Mouse (Mus musculus) CH12.LX (cell line): ENCODE measurements at regions not wholly inside any gene's neighbourhood (a gene's known extent, or its start where the extent isn't known, plus 50 kb on each side); places are given as distances from the start of the nearest gene placed in this dataset.
A peak's percentile ranks its signal among the peaks of the same experiment; 100 is the strongest.

Source experiments
- DNase-seq: peaks from one replicate; pipeline ENCODE4 v3.0.0-alpha.2; 2013; ENCODE audit errors: extremely low read depth
- H3K27ac ChIP-seq: 2 replicates; pipeline ENCODE4 v1.5.1; 2012; ENCODE audit warnings: low read depth, mild to moderate bottlenecking, control low read depth, moderate library complexity; ENCODE audit not compliant: insufficient read depth
- H3K27me3 ChIP-seq: replicated peaks from 2 replicates; pipeline ENCODE3; 2012; ENCODE audit warnings: inconsistent platforms
- H3K36me3 ChIP-seq, 2 experiments: replicated peaks in 1 of 2; 2 replicates each; pipeline versions ENCODE3 to v1.6.1; 2012; ENCODE audit warnings: inconsistent platforms in 1 of 2, low read length in 1 of 2, mild to moderate bottlenecking in 1 of 2, mixed read lengths in 1 of 2, moderate library complexity in 1 of 2; ENCODE audit not compliant: control insufficient read depth in 1 of 2, insufficient read depth in 1 of 2
- H3K4me1 ChIP-seq, 2 experiments: 2 replicates each; pipeline ENCODE4 v1.6.1; 2012; ENCODE audit warnings: inconsistent platforms in 1 of 2, moderate library complexity in 1 of 2; ENCODE audit not compliant: insufficient read depth in 2 of 2, control insufficient read depth in 1 of 2
- H3K4me2 ChIP-seq: 2 replicates; pipeline ENCODE4 v1.6.1; 2012; ENCODE audit warnings: low read depth, mild to moderate bottlenecking, control low read depth; ENCODE audit not compliant: poor library complexity, insufficient read depth, severe bottlenecking
- H3K4me3 ChIP-seq, 3 experiments: fragments of 150-350 bp in 1 of 3; sonication (generic) in 1 of 3; replicated peaks in 1 of 3; 2 replicates each; pipeline versions ENCODE3 to v1.5.1; 2011 to 2012; ENCODE audit warnings: low read depth in 2 of 3, low read length in 2 of 3, mild to moderate bottlenecking in 2 of 3, moderate library complexity in 2 of 3, control low read depth in 1 of 3, improper control_type of control experiment in 1 of 3, inconsistent platforms in 1 of 3, mixed read lengths in 1 of 3; ENCODE audit not compliant: poor library complexity in 1 of 3
- H3K79me2 ChIP-seq: replicated peaks from 2 replicates; pipeline ENCODE4 v1.6.1; 2012; ENCODE audit warnings: mild to moderate bottlenecking, moderate library complexity; ENCODE audit not compliant: control insufficient read depth, poor library complexity, insufficient read depth, severe bottlenecking; ENCODE audit errors: extremely low read depth
- H3K9ac ChIP-seq: 2 replicates; pipeline ENCODE4 v1.6.1; 2012; ENCODE audit warnings: low read depth, mild to moderate bottlenecking, control low read depth, moderate library complexity; ENCODE audit not compliant: insufficient read depth
- H3K9me3 ChIP-seq: replicated peaks from 2 replicates; pipeline ENCODE3; 2012; ENCODE audit warnings: low read length, inconsistent platforms, mixed read lengths
- BHLHE40 ChIP-seq: IDR thresholded peaks from 2 replicates; pipeline ENCODE4 v1.6.1; 2011; ENCODE audit warnings: mild to moderate bottlenecking, low read depth, low read length, improper control_type of control experiment
- CTCF ChIP-seq, 2 experiments: IDR thresholded peaks in 1 of 2; conservative IDR thresholded peaks in 1 of 2; 2 replicates each; pipeline ENCODE4 v1.5.1; 2011 to 2012; ENCODE audit warnings: low read depth in 2 of 2, low read length in 2 of 2, improper control_type of control experiment in 1 of 2, inconsistent platforms in 1 of 2, mild to moderate bottlenecking in 1 of 2, moderate library complexity in 1 of 2
- E2F4 ChIP-seq: IDR thresholded peaks from 2 replicates; pipeline ENCODE4 v1.6.1; 2011; ENCODE audit warnings: low read depth, low read length, improper control_type of control experiment; ENCODE audit not compliant: insufficient replicate concordance
- ETS1 ChIP-seq: conservative IDR thresholded peaks from 2 replicates; pipeline ENCODE4 v1.6.1; 2012; ENCODE audit warnings: low read depth, mild to moderate bottlenecking, inconsistent platforms, low read length, improper control_type of control experiment, moderate library complexity
- GABPA ChIP-seq: IDR thresholded peaks from 2 replicates; pipeline ENCODE4 v1.6.1; 2012; ENCODE audit warnings: low read depth, low read length, improper control_type of control experiment, inconsistent platforms; ENCODE audit not compliant: insufficient replicate concordance
- HCFC1 ChIP-seq: IDR thresholded peaks from 2 replicates; pipeline ENCODE4 v1.6.1; 2012; ENCODE audit warnings: low read depth, mild to moderate bottlenecking, inconsistent platforms, low read length, improper control_type of control experiment
- JUN ChIP-seq: IDR thresholded peaks from 2 replicates; pipeline ENCODE4 v1.6.1; 2011; ENCODE audit warnings: low read depth, mild to moderate bottlenecking, low read length, improper control_type of control experiment, moderate library complexity; ENCODE audit not compliant: insufficient read depth
- JUND ChIP-seq: conservative IDR thresholded peaks from 2 replicates; pipeline ENCODE4 v1.6.1; 2011; ENCODE audit warnings: low read depth, low read length, improper control_type of control experiment
- MAFK ChIP-seq: IDR thresholded peaks from 2 replicates; pipeline ENCODE4 v1.6.1; 2011; ENCODE audit warnings: low read length, improper control_type of control experiment; ENCODE audit not compliant: insufficient replicate concordance
- MAX ChIP-seq: IDR thresholded peaks from 2 replicates; pipeline ENCODE4 v1.6.1; 2011; ENCODE audit warnings: low read length, improper control_type of control experiment
- MEF2A ChIP-seq: IDR thresholded peaks from 2 replicates; pipeline ENCODE4 v1.6.1; 2014; ENCODE audit warnings: low read depth, mild to moderate bottlenecking, inconsistent platforms, low read length, improper control_type of control experiment, borderline replicate concordance
- MXI1 ChIP-seq: IDR thresholded peaks from 2 replicates; pipeline ENCODE4 v1.6.1; 2011; ENCODE audit warnings: mild to moderate bottlenecking, low read depth, low read length, improper control_type of control experiment
- MYC ChIP-seq: IDR thresholded peaks from 2 replicates; pipeline ENCODE4 v1.6.1; 2011; ENCODE audit warnings: low read depth, mild to moderate bottlenecking, improper control_type of control experiment, low read length
- NELFE ChIP-seq: IDR thresholded peaks from 2 replicates; pipeline ENCODE4 v1.6.1; 2011; ENCODE audit warnings: low read depth, low read length, improper control_type of control experiment
- NRF1 ChIP-seq: IDR thresholded peaks from 2 replicates; pipeline ENCODE4 v1.6.1; 2014; ENCODE audit warnings: low read depth, mild to moderate bottlenecking, inconsistent platforms, low read length, improper control_type of control experiment, moderate library complexity
- PAX5 ChIP-seq: IDR thresholded peaks from 2 replicates; pipeline ENCODE4 v1.6.1; 2012; ENCODE audit warnings: low read length, inconsistent platforms, mixed read lengths
- POLR2A ChIP-seq: IDR thresholded peaks from 2 replicates; pipeline ENCODE4 v1.6.1; 2011; ENCODE audit warnings: low read depth, mild to moderate bottlenecking, improper control_type of control experiment, low read length
- POLR2AphosphoS2 ChIP-seq: IDR thresholded peaks from 2 replicates; pipeline ENCODE4 v1.6.1; 2011; ENCODE audit warnings: low read depth, low read length, improper control_type of control experiment
- RCOR1 ChIP-seq: conservative IDR thresholded peaks from 2 replicates; pipeline ENCODE4 v1.6.1; 2012; ENCODE audit warnings: low read depth, mild to moderate bottlenecking, inconsistent platforms, low read length, improper control_type of control experiment
- SIN3A ChIP-seq: IDR thresholded peaks from 2 replicates; pipeline ENCODE4 v1.6.1; 2012; ENCODE audit warnings: low read length, improper control_type of control experiment, inconsistent platforms
- SMC3 ChIP-seq: IDR thresholded peaks from 2 replicates; pipeline ENCODE4 v1.6.1; 2011; ENCODE audit warnings: low read depth, low read length, improper control_type of control experiment
- TBP ChIP-seq: conservative IDR thresholded peaks from 2 replicates; pipeline ENCODE4 v1.6.1; 2011; ENCODE audit warnings: low read depth, low read length, improper control_type of control experiment
- TCF12 ChIP-seq: IDR thresholded peaks from 2 replicates; pipeline ENCODE4 v1.6.1; 2014; ENCODE audit warnings: low read depth, mild to moderate bottlenecking, inconsistent platforms, low read length, improper control_type of control experiment
- UBTF ChIP-seq: IDR thresholded peaks from 2 replicates; pipeline ENCODE4 v1.6.1; 2012; ENCODE audit warnings: low read depth, mild to moderate bottlenecking, inconsistent platforms, low read length, improper control_type of control experiment, moderate library complexity
- USF1 ChIP-seq: IDR thresholded peaks from 2 replicates; pipeline ENCODE4 v1.6.1; 2014; ENCODE audit warnings: low read depth, mild to moderate bottlenecking, inconsistent platforms, low read length, improper control_type of control experiment
- USF2 ChIP-seq: conservative IDR thresholded peaks from 2 replicates; pipeline ENCODE4 v1.6.1; 2011; ENCODE audit warnings: low read depth, low read length, improper control_type of control experiment
- ZC3H11A ChIP-seq: IDR thresholded peaks from 2 replicates; pipeline ENCODE4 v1.6.1; 2012; ENCODE audit warnings: low read depth, mild to moderate bottlenecking, inconsistent platforms, low read length, improper control_type of control experiment
- ZKSCAN1 ChIP-seq: IDR thresholded peaks from 2 replicates; pipeline ENCODE4 v1.6.1; 2012; ENCODE audit warnings: low read depth, inconsistent platforms, low read length, improper control_type of control experiment, borderline replicate concordance
- dilution Hi-C: fragments of 300-500 bp; cut with MboI; formaldehyde crosslinking; loops from 2 replicates; pipeline ENCODE4 v1.14.3; 2020; ENCODE audit warnings: low sequenced_read_pairs; ENCODE audit not compliant: extremely low pct_unique_long_range_greater_than_20kb, extremely low pct_ligation_motif_present
- in situ Hi-C: fragments of 300-500 bp; cut with MboI; formaldehyde crosslinking; loops from 3 replicates; pipeline ENCODE4 v1.14.3; 2019; ENCODE audit warnings: low sequenced_read_pairs, low pct_ligation_motif_present, low pct_unique_long_range_greater_than_20kb, mixed read lengths

DNA sequence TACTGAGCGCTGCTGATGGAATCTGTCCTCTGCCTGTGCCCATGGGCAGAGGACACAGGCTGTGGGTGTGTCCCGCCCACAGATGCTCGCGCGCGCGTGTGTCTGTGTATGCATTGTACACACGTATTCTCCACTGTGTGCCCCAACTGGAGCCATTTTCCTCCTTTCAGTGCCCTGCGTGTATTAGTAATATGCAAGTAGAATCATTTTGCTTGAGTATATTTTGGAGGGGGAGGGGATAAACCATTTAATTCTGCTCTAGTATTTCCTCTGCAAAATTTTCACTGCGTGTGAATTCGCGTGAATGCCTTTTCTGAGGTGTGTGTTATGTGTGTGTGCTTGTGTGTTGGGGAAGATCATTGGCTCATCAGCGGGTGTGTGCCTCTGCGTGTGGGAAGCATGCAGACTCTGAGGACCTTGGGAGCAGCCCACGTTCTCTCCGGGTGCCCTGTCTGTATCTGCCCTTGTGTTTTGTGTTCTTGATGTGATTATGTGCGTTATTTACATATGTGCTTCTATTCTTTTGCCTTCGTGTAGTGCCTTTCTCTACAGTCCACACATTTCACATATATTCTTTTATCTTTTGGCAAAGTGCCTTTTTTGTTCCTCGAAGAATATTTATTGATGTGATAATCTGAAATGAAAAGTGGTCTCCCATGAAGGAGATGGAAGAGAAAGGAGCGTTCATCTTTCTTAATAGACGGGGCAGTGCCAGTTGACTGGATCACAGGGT is 125.3 kb downstream of the Tmem161b start:
- in situ Hi-C loops: loop anchor here (10.0 kb wide), 1 partner anchor 613 kb away; no protein-coding TSS in a partner anchor
- H3K27me3 ChIP-seq: no peaks in the 10 kb centered on the region
- TF ChIP-seq TBP (0 out of 2 replicates have a peak, but pooled peaks have one; percentile 25), NRF1 (peak; percentile 21; the same call in 1 of the 2 replicates), USF1 (no peak)

DNA sequence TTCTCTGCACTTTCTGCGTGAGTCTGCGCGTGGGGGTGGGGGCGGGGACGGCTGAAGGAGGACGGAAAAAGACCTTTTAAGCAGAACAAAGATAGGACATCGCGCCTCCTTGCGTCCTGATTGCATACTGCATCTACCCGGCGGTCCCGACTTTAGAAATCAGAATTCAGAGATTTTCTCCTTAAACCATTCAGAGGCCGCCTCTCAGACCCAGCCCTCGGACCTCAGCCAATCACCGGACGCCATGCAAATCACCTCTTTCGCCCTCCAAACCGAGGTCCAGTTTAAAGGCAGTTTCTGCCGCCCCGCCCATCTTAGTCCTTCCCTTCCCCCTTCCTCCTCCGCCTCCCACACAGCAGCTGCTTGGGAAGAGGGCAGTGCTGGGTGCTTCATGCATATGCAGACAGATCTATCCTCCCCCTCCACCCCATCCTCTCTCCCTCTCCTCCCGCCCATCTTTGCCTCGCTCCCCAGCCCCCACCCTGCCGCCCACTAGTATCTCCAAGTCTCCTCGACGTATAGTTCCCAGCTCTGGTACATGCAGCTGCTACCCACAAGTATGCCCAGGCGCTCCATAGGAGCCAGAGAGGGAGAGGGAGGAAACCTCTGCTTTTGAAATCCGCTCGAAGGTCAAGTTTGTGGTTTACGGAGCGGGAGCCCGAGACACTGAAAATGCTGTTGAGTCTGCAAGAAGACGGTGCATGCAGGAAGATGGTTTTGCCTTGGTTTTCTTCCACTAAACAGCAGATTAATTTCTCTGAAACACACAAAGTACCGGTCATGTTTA is 126.0 kb downstream of the Tmem161b start:
- dilution Hi-C loops: no loop called here
- Histone ChIP-seq H3K9ac (peak overlapping the region; percentile 84), H3K27ac (peak overlapping the region; percentile 87), H3K4me2 (peak overlapping the region; percentile 83), H3K4me3 (peak overlapping the region; percentile 47 to 88 (median 64)), H3K79me2 (no peaks in the 10 kb centered on the region), H3K4me1 (peaks cover 4 to 22% of the 10 kb centered on the region in 2 experiments), H3K36me3 (no peaks in the 10 kb centered on the region), H3K27me3 (no peaks in the 10 kb centered on the region), H3K9me3 (no peaks in the 10 kb centered on the region)
- in situ Hi-C loops: loop anchor here (10.0 kb wide), 1 partner anchor 613 kb away; no protein-coding TSS in a partner anchor
- DNase-seq: peak; percentile 99
- TF ChIP-seq USF2 (no peak), MYC (peak; percentile 61; the same call in 1 of the 2 replicates), GABPA (no peak), BHLHE40 (peak; percentile 30; the same call in 1 of the 2 replicates), ZKSCAN1 (no peak), ZC3H11A (peak; percentile 38; the same call in 1 of the 2 replicates), RCOR1 (no peak), HCFC1 (peak; percentile 58), CTCF (conservative IDR thresholded peaks at IDR 0.05 in 1 of 2, IDR thresholded peaks at IDR 0.05 in 1 of 2; ENCODE audit: low read depth in 2 of 2, low read length in 2 of 2) (peak; percentile 43 to 80), NRF1 (peak; percentile 85), POLR2AphosphoS2 (no peak), UBTF (no peak), E2F4 (peak; percentile 60; the same call in 1 of the 2 replicates), SIN3A (peak; percentile 77; the same call in 1 of the 2 replicates), JUN (no peak), MAFK (0 out of 2 replicates have a peak, but pooled peaks have one; percentile 32), PAX5 (no peak), TBP (no peak), MXI1 (0 out of 2 replicates have a peak, but pooled peaks have one; percentile 60), SMC3 (peak; percentile 73), TCF12 (peak; percentile 34), USF1 (no peak), MAX (peak; percentile 63), POLR2A (peak; percentile 45), MEF2A (peak; percentile 84), JUND (0 out of 2 replicates have a peak, but pooled peaks have one; percentile 24), ETS1 (peak; percentile 69), NELFE (peak; percentile 71)

More for the DNA sequence above, 125.3 kb downstream of the Tmem161b start:
- Histone ChIP-seq H3K4me2 (peak overlapping the region; percentile 83), H3K9me3 (no peaks in the 10 kb centered on the region), H3K79me2 (no peaks in the 10 kb centered on the region), H3K36me3 (no peaks in the 10 kb centered on the region), H3K4me3 (peak overlapping the region; percentile 24 to 45 (median 32)), H3K9ac (peak overlapping the region; percentile 63), H3K4me1 (peaks cover 4 to 21% of the 10 kb centered on the region in 2 experiments), H3K27ac (no peak overlapping the region)
- dilution Hi-C loops: no loop called here
- DNase-seq: peak; percentile 8
